Mouse (Mus musculus): ENCODE measurements around the gene Elovl1. TPM values are rescaled to one million over a fixed set of nuclear protein-coding genes. Genes with fewer than 3 reads are reported as not detected.
A peak's percentile ranks its signal among the peaks of the same experiment; 100 is the strongest.

Gene Elovl1
- 144 and 152 TPM in 2 replicates for polyA plus RNA-seq (2014; fragmentation: Nextera tagmentation; extraction: Ambion mirVana)

DNA sequence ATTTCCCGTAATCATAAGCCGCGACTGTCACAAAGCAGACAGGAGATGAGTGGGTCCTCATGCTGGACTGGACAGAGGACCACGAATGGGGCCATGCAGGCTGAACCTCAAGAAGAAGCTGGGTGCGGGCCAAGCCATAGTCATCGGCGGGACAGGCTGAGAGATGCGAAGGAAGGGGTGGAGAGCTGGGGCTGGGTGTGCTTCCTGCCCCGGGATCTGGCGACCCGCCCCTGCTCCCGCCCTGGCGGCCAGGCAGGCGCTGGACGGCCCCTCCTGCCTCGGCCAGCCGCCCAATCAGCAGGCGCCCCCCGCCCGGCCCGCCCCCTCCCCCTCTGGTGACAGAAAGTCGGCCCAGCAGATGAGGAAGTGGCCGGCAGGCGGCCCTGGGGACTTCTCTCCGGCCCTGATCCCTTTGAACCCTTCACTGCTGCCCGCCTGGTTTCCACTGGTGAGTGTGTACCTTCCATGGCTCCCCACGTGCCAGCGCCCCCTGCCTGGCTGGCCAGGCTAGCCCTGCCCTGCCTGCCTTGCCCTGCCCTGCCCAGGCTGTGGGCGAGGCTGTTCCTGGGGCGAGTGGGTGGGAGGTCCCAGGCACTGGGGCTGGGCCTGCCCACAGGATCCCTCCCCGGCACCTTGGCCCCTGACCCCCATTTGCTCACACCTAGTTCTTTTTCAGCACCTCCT is at the start of gene Elovl1:
Elovl1 (plus strand) TSS at position 326 of the 684 bp plus-strand sequence.
- H3K9me3 ChIP-seq (ENCODE audit: control insufficient read depth, low read length) = no peaks in the 10 kb centered on the region
- no peaks in the 10 kb centered on the region for H3K27me3 ChIP-seq (replicated peaks; ENCODE audit: control insufficient read depth, insufficient read depth, low read length)
- H3K4me2 ChIP-seq (ENCODE audit: low read length) = peak within 1 kb of the TSS; percentile 84
- H3K4me3 ChIP-seq (ENCODE audit: low read depth, low read length) = peak within 1 kb of the TSS; percentile 80
- DNase-seq (ENCODE audit: low spot score) = peak; percentile 91
- peaks cover 31% of the 10 kb centered on the region for H3K4me1 ChIP-seq (replicated peaks; ENCODE audit: control insufficient read depth, insufficient read depth, low read length)
- ATAC-seq (replicated peaks; ENCODE audit: low FRiP score, low TSS enrichment, low read depth) = peak; percentile 95
- H3K9ac ChIP-seq (ENCODE audit: low read length) = peak within 1 kb of the TSS; percentile 66
- peaks cover 33% of the 10 kb centered on the region for H3K36me3 ChIP-seq (ENCODE audit: control insufficient read depth, insufficient read depth, low read length)
- peak within 1 kb of the TSS; percentile 85 for H3K27ac ChIP-seq (ENCODE audit: low read depth)
- 1% methylated on average over 20 of the region's 31 CpGs for WGBS

GRCm38 (mm10) chr4:118383271-118383670 is 44.6 kb upstream of the Elovl1 start:
- WGBS = 90% methylated on average over 7 of the region's 7 CpGs
- H3K36me3 ChIP-seq (ENCODE audit: control insufficient read depth, insufficient read depth, low read length) = peaks cover 93% of the 10 kb centered on the region
- H3K9me3 ChIP-seq (ENCODE audit: control insufficient read depth, low read length) = no peaks in the 10 kb centered on the region

DNA sequence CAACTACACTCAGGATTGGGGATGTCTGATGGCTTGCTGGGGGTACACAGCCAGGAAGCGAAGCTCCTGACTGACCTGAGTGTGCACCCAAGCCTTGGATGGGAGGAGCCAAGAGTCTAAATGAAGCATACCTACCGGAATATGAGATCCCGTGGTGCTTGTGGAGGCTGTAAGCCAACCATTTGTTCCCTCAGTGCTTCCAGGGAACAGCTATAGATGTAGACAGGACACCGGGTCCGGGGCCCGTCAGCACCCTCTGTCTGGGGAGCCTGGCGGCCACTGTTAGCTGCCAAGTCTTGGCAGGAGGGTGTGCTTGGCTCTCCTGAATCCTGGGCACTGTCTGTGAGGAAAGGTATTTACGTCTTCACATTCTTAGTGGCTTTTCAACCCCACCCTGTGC is 40.6 kb upstream of the Elovl1 start:
- Histone ChIP-seq H3K9ac (ENCODE audit: low read length) (no peak overlapping the region), H3K9me3 (ENCODE audit: control insufficient read depth, low read length) (no peaks in the 10 kb centered on the region), H3K4me2 (ENCODE audit: low read length) (no peak overlapping the region), H3K4me3 (ENCODE audit: low read depth, low read length) (no peak overlapping the region), H3K4me1 (replicated peaks; ENCODE audit: control insufficient read depth, insufficient read depth, low read length) (no peaks in the 10 kb centered on the region), H3K27ac (ENCODE audit: low read depth) (no peak overlapping the region), H3K36me3 (ENCODE audit: control insufficient read depth, insufficient read depth, low read length) (peaks cover 98% of the 10 kb centered on the region), H3K27me3 (replicated peaks; ENCODE audit: control insufficient read depth, insufficient read depth, low read length) (no peaks in the 10 kb centered on the region)
- no peak for ATAC-seq (replicated peaks; ENCODE audit: low FRiP score, low TSS enrichment, low read depth)
- WGBS = 96% methylated on average over 8 of the region's 8 CpGs
- no peak for DNase-seq (ENCODE audit: low spot score)

More at GRCm38 (mm10) chr4:118383271-118383670, 44.6 kb upstream of the Elovl1 start:
- ATAC-seq (replicated peaks; ENCODE audit: low FRiP score, low TSS enrichment, low read depth) (no peak), DNase-seq (ENCODE audit: low spot score) (no peak)
- H3K9ac ChIP-seq (ENCODE audit: low read length) = no peak overlapping the region
- no peak overlapping the region for H3K4me2 ChIP-seq (ENCODE audit: low read length)
- H3K27me3 ChIP-seq (replicated peaks; ENCODE audit: control insufficient read depth, insufficient read depth, low read length) = no peaks in the 10 kb centered on the region
- no peak overlapping the region for H3K27ac ChIP-seq (ENCODE audit: low read depth)
- H3K4me3 ChIP-seq (ENCODE audit: low read depth, low read length) = no peak overlapping the region
- no peaks in the 10 kb centered on the region for H3K4me1 ChIP-seq (replicated peaks; ENCODE audit: control insufficient read depth, insufficient read depth, low read length)

GRCm38 (mm10) chr4:118390146-118390545 is 37.7 kb upstream of the Elovl1 start:
- peaks cover 94% of the 10 kb centered on the region for H3K36me3 ChIP-seq (ENCODE audit: control insufficient read depth, insufficient read depth, low read length)
- no peaks in the 10 kb centered on the region for H3K9me3 ChIP-seq (ENCODE audit: control insufficient read depth, low read length)
- H3K4me2 ChIP-seq (ENCODE audit: low read length) = no peak overlapping the region
- H3K27ac ChIP-seq (ENCODE audit: low read depth) = no peak overlapping the region
- H3K27me3 ChIP-seq (replicated peaks; ENCODE audit: control insufficient read depth, insufficient read depth, low read length) = no peaks in the 10 kb centered on the region
- DNase-seq (ENCODE audit: low spot score) = no peak
- no peaks in the 10 kb centered on the region for H3K4me1 ChIP-seq (replicated peaks; ENCODE audit: control insufficient read depth, insufficient read depth, low read length)
- H3K9ac ChIP-seq (ENCODE audit: low read length) = no peak overlapping the region
- 93% methylated on average over 11 of the region's 11 CpGs for WGBS
- no peak for ATAC-seq (replicated peaks; ENCODE audit: low FRiP score, low TSS enrichment, low read depth)
- H3K4me3 ChIP-seq (ENCODE audit: low read depth, low read length) = no peak overlapping the region

DNA sequence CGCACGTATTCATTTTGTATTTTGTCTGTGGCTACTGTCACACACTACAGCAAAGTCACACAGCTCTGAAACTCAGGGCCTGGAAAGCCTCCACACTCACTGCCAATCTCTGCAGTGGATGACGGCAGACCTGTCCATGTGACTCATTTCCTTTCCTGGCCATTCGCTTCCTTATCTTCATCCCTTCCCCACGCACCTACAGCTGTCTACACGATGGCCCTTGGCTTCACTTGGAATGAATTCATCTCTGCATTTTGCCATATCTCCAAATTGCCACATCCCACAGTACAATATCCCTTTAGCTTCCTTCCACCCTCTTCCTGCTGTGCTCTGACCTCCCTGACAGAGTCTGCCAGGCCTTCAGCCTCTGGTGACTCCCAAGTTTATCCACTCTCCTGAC is 33.4 kb upstream of the Elovl1 start:
- Histone ChIP-seq H3K4me1 (replicated peaks; ENCODE audit: control insufficient read depth, insufficient read depth, low read length) (no peaks in the 10 kb centered on the region), H3K9me3 (ENCODE audit: control insufficient read depth, low read length) (no peaks in the 10 kb centered on the region), H3K27ac (ENCODE audit: low read depth) (no peak overlapping the region), H3K4me3 (ENCODE audit: low read depth, low read length) (no peak overlapping the region), H3K9ac (ENCODE audit: low read length) (no peak overlapping the region), H3K4me2 (ENCODE audit: low read length) (no peak overlapping the region), H3K27me3 (replicated peaks; ENCODE audit: control insufficient read depth, insufficient read depth, low read length) (no peaks in the 10 kb centered on the region), H3K36me3 (ENCODE audit: control insufficient read depth, insufficient read depth, low read length) (peaks cover 92% of the 10 kb centered on the region)
- ATAC-seq (replicated peaks; ENCODE audit: low FRiP score, low TSS enrichment, low read depth) (no peak), DNase-seq (ENCODE audit: low spot score) (no peak)
- 89% methylated on average over 6 of the region's 6 CpGs for WGBS

DNA sequence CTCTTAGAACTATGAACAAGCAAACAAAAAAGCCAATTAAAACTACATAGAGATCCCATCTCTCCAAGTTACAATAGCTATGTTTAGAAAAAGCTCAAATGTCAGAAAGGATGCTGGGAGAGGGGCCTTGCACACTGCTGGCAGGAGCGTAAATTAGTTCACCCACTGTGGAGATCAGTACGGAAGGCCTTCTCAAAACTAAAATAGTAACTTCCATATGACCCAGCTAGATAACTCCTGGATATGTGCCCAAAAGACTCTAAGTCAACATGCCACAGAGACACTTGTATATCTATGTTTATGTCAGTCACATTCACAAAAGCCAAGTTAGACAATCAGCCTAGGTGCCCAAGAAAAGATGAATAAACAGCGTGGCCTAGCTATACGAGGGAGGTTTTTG is 32.6 kb upstream of the Elovl1 start:
- Histone ChIP-seq H3K4me3 (ENCODE audit: low read depth, low read length) (no peak overlapping the region), H3K4me2 (ENCODE audit: low read length) (no peak overlapping the region), H3K9ac (ENCODE audit: low read length) (no peak overlapping the region), H3K27ac (ENCODE audit: low read depth) (no peak overlapping the region), H3K4me1 (replicated peaks; ENCODE audit: control insufficient read depth, insufficient read depth, low read length) (no peaks in the 10 kb centered on the region), H3K27me3 (replicated peaks; ENCODE audit: control insufficient read depth, insufficient read depth, low read length) (no peaks in the 10 kb centered on the region), H3K9me3 (ENCODE audit: control insufficient read depth, low read length) (no peaks in the 10 kb centered on the region), H3K36me3 (ENCODE audit: control insufficient read depth, insufficient read depth, low read length) (peaks cover 91% of the 10 kb centered on the region)
- WGBS = 90% methylated on average over 4 of the region's 4 CpGs
- no peak for ATAC-seq (replicated peaks; ENCODE audit: low FRiP score, low TSS enrichment, low read depth)
- DNase-seq (ENCODE audit: low spot score) = no peak

DNA sequence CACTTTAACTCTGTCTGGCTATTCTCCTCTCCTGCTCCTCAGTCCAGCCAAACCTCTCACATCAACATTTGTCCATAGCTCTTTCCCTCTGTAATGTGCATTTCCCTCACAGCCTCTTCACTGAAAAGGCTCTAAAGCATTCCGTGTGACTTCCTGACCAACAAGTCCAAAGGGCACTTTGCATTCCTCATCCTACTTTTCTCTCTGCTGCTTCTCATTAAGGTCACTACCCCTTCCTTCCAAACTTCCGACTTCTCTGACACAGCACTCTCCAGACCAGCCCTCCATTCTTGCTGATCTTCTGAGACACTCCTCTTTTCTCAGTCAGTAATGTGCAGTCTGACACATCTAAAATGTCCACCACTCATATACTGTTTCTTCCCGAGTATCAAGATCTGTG is 31.5 kb upstream of the Elovl1 start:
- 75% methylated on average over 3 of the region's 3 CpGs for WGBS
- Histone ChIP-seq H3K4me3 (ENCODE audit: low read depth, low read length) (no peak overlapping the region), H3K4me1 (replicated peaks; ENCODE audit: control insufficient read depth, insufficient read depth, low read length) (no peaks in the 10 kb centered on the region), H3K9me3 (ENCODE audit: control insufficient read depth, low read length) (no peaks in the 10 kb centered on the region), H3K27ac (ENCODE audit: low read depth) (no peak overlapping the region), H3K36me3 (ENCODE audit: control insufficient read depth, insufficient read depth, low read length) (peaks cover 91% of the 10 kb centered on the region), H3K9ac (ENCODE audit: low read length) (no peak overlapping the region), H3K4me2 (ENCODE audit: low read length) (no peak overlapping the region), H3K27me3 (replicated peaks; ENCODE audit: control insufficient read depth, insufficient read depth, low read length) (no peaks in the 10 kb centered on the region)
- ATAC-seq (replicated peaks; ENCODE audit: low FRiP score, low TSS enrichment, low read depth) = no peak
- DNase-seq (ENCODE audit: low spot score) = no peak

- H3K4me3 ChIP-seq (ENCODE audit: low read depth, low read length) = no peak overlapping the region
- no peaks in the 10 kb centered on the region for H3K4me1 ChIP-seq (replicated peaks; ENCODE audit: control insufficient read depth, insufficient read depth, low read length)
- peaks cover 89% of the 10 kb centered on the region for H3K36me3 ChIP-seq (ENCODE audit: control insufficient read depth, insufficient read depth, low read length)
- no peak overlapping the region for H3K9ac ChIP-seq (ENCODE audit: low read length)
- DNase-seq (ENCODE audit: low spot score) = no peak
- ATAC-seq (replicated peaks; ENCODE audit: low FRiP score, low TSS enrichment, low read depth) = no peak
- no peak overlapping the region for H3K4me2 ChIP-seq (ENCODE audit: low read length)
- H3K27ac ChIP-seq (ENCODE audit: low read depth) = no peak overlapping the region
- 88% methylated on average over 6 of the region's 6 CpGs for WGBS
- H3K27me3 ChIP-seq (replicated peaks; ENCODE audit: control insufficient read depth, insufficient read depth, low read length) = no peaks in the 10 kb centered on the region
- H3K9me3 ChIP-seq (ENCODE audit: control insufficient read depth, low read length) = no peaks in the 10 kb centered on the region
Observed at GRCm38 (mm10) chr4:118398400-118398799, 29.5 kb upstream of the Elovl1 start.

- Histone ChIP-seq H3K4me2 (ENCODE audit: low read length) (no peak overlapping the region), H3K4me3 (ENCODE audit: low read depth, low read length) (no peak overlapping the region), H3K4me1 (replicated peaks; ENCODE audit: control insufficient read depth, insufficient read depth, low read length) (no peaks in the 10 kb centered on the region), H3K36me3 (ENCODE audit: control insufficient read depth, insufficient read depth, low read length) (peaks cover 69% of the 10 kb centered on the region), H3K27ac (ENCODE audit: low read depth) (no peak overlapping the region), H3K9ac (ENCODE audit: low read length) (no peak overlapping the region), H3K27me3 (replicated peaks; ENCODE audit: control insufficient read depth, insufficient read depth, low read length) (no peaks in the 10 kb centered on the region), H3K9me3 (ENCODE audit: control insufficient read depth, low read length) (no peaks in the 10 kb centered on the region)
- 96% methylated on average over 3 of the region's 3 CpGs for WGBS
- no peak for DNase-seq (ENCODE audit: low spot score)
- no peak for ATAC-seq (replicated peaks; ENCODE audit: low FRiP score, low TSS enrichment, low read depth)
Observed at GRCm38 (mm10) chr4:118401421-118401820, 26.5 kb upstream of the Elovl1 start.
